Mouse (Mus musculus): ENCODE measurements around the gene Slbp. TPM values are rescaled to one million over a fixed set of nuclear protein-coding genes. Genes with fewer than 3 reads are reported as not detected.
A peak's percentile ranks its signal among the peaks of the same experiment; 100 is the strongest.

The Slbp gene
- polyA plus RNA-seq, 1 experiment from 2014 or later: 360 TPM

- H3K4me3 ChIP-seq (ENCODE audit: low read depth, low read length): peak overlapping the region; percentile 38
- no peak for DNase-seq (ENCODE audit: low spot score)
- peaks cover 16% of the 10 kb centered on the region; the same call in 1 of the 2 replicates for H3K4me1 ChIP-seq (ENCODE audit: control insufficient read depth, insufficient read depth, low read length)
Observed at GRCm38 (mm10) chr5:33695718-33696121, 43.3 kb upstream of the Slbp start.

GRCm38 (mm10) chr5:33694848-33695717, 42.7 kb upstream of the Slbp start:
- peak overlapping the region; percentile 87 for H3K4me2 ChIP-seq (ENCODE audit: low read depth, low read length)
- H3K9ac ChIP-seq (replicated peaks; ENCODE audit: low read length): peak overlapping the region; percentile 68
- H3K36me3 ChIP-seq (replicated peaks; ENCODE audit: control insufficient read depth, insufficient read depth, low read depth, low read length): no peaks in the 10 kb centered on the region
- peak; percentile 66 for DNase-seq (ENCODE audit: low spot score)
- H3K4me3 ChIP-seq (ENCODE audit: low read depth, low read length): peak overlapping the region; percentile 38
- WGBS: 2% methylated on average over 68 of the region's 71 CpGs
- peak overlapping the region; percentile 54 for H3K27ac ChIP-seq (replicated peaks; ENCODE audit: low read depth, low read length)
- peaks cover 14% of the 10 kb centered on the region; the same call in 1 of the 2 replicates for H3K4me1 ChIP-seq (ENCODE audit: control insufficient read depth, insufficient read depth, low read length)
- H3K27me3 ChIP-seq (ENCODE audit: control insufficient read depth, insufficient read depth, low read length): no peaks in the 10 kb centered on the region; the same call in 1 of the 2 replicates
- ATAC-seq (replicated peaks; ENCODE audit: insufficient number of reproducible peaks, low FRiP score, low TSS enrichment, low read depth): peak; percentile 74
- no peaks in the 10 kb centered on the region for H3K9me3 ChIP-seq (replicated peaks; ENCODE audit: control insufficient read depth, low read length)

More at GRCm38 (mm10) chr5:33695718-33696121, 43.3 kb upstream of the Slbp start:
- no peaks in the 10 kb centered on the region for H3K36me3 ChIP-seq (replicated peaks; ENCODE audit: control insufficient read depth, insufficient read depth, low read depth, low read length)
- no peaks in the 10 kb centered on the region for H3K9me3 ChIP-seq (replicated peaks; ENCODE audit: control insufficient read depth, low read length)
- ATAC-seq (replicated peaks; ENCODE audit: insufficient number of reproducible peaks, low FRiP score, low TSS enrichment, low read depth): peak; percentile 4; the same call in 1 of the 2 replicates
- H3K27ac ChIP-seq (replicated peaks; ENCODE audit: low read depth, low read length): peak overlapping the region; percentile 54
- peak overlapping the region; percentile 68 for H3K9ac ChIP-seq (replicated peaks; ENCODE audit: low read length)
- WGBS: 2% methylated on average over 24 of the region's 24 CpGs
- H3K4me2 ChIP-seq (ENCODE audit: low read depth, low read length): peak overlapping the region; percentile 87
- no peaks in the 10 kb centered on the region; the same call in 1 of the 2 replicates for H3K27me3 ChIP-seq (ENCODE audit: control insufficient read depth, insufficient read depth, low read length)

- Histone ChIP-seq H3K4me1 (ENCODE audit: control insufficient read depth, insufficient read depth, low read length) (peaks cover 11% of the 10 kb centered on the region; the same call in 1 of the 2 replicates), H3K27ac (replicated peaks; ENCODE audit: low read depth, low read length) (no peak overlapping the region), H3K4me2 (ENCODE audit: low read depth, low read length) (no peak overlapping the region), H3K9me3 (replicated peaks; ENCODE audit: control insufficient read depth, low read length) (no peaks in the 10 kb centered on the region), H3K9ac (replicated peaks; ENCODE audit: low read length) (no peak overlapping the region), H3K4me3 (ENCODE audit: low read depth, low read length) (no peak overlapping the region), H3K27me3 (ENCODE audit: control insufficient read depth, insufficient read depth, low read length) (no peaks in the 10 kb centered on the region; the same call in 1 of the 2 replicates), H3K36me3 (replicated peaks; ENCODE audit: control insufficient read depth, insufficient read depth, low read depth, low read length) (no peaks in the 10 kb centered on the region)
- ATAC-seq (replicated peaks; ENCODE audit: insufficient number of reproducible peaks, low FRiP score, low TSS enrichment, low read depth) (0 out of 2 replicates have a peak, but pooled peaks have one; percentile 1), DNase-seq (ENCODE audit: low spot score) (no peak)
- 45% methylated on average over 9 of the region's 9 CpGs for WGBS
Observed at GRCm38 (mm10) chr5:33694461-33694847, 42.1 kb upstream of the Slbp start.

GRCm38 (mm10) chr5:33692393-33692792, 40.0 kb upstream of the Slbp start:
- Histone ChIP-seq H3K27me3 (ENCODE audit: control insufficient read depth, insufficient read depth, low read length) (no peaks in the 10 kb centered on the region; the same call in 1 of the 2 replicates), H3K4me2 (ENCODE audit: low read depth, low read length) (peak overlapping the region; percentile 32), H3K27ac (replicated peaks; ENCODE audit: low read depth, low read length) (0 out of 2 replicates have a peak overlapping the region, but pooled peaks have one; percentile 39), H3K9ac (replicated peaks; ENCODE audit: low read length) (peak overlapping the region; percentile 46), H3K4me3 (ENCODE audit: low read depth, low read length) (no peak overlapping the region), H3K4me1 (ENCODE audit: control insufficient read depth, insufficient read depth, low read length) (peaks cover 11% of the 10 kb centered on the region; the same call in 1 of the 2 replicates), H3K36me3 (replicated peaks; ENCODE audit: control insufficient read depth, insufficient read depth, low read depth, low read length) (no peaks in the 10 kb centered on the region), H3K9me3 (replicated peaks; ENCODE audit: control insufficient read depth, low read length) (no peaks in the 10 kb centered on the region)
- 1% methylated on average over 24 of the region's 24 CpGs for WGBS
- DNase-seq (ENCODE audit: low spot score) (peak; percentile 74), ATAC-seq (replicated peaks; ENCODE audit: insufficient number of reproducible peaks, low FRiP score, low TSS enrichment, low read depth) (no peak)

GRCm38 (mm10) chr5:33689852-33690645, 37.7 kb upstream of the Slbp start:
- DNase-seq (ENCODE audit: low spot score) (no peak), ATAC-seq (replicated peaks; ENCODE audit: insufficient number of reproducible peaks, low FRiP score, low TSS enrichment, low read depth) (0 out of 2 replicates have a peak, but pooled peaks have one; percentile 2)
- WGBS: 87% methylated on average over 11 of the region's 11 CpGs
- H3K4me1 ChIP-seq (ENCODE audit: control insufficient read depth, insufficient read depth, low read length): peaks cover 7% of the 10 kb centered on the region; the same call in 1 of the 2 replicates
- H3K27me3 ChIP-seq (ENCODE audit: control insufficient read depth, insufficient read depth, low read length): no peaks in the 10 kb centered on the region
- H3K4me2 ChIP-seq (ENCODE audit: low read depth, low read length): no peak overlapping the region; the same call in 1 of the 2 replicates
- no peaks in the 10 kb centered on the region for H3K36me3 ChIP-seq (replicated peaks; ENCODE audit: control insufficient read depth, insufficient read depth, low read depth, low read length)
- no peak overlapping the region for H3K9ac ChIP-seq (replicated peaks; ENCODE audit: low read length)
- H3K27ac ChIP-seq (replicated peaks; ENCODE audit: low read depth, low read length): no peak overlapping the region
- H3K9me3 ChIP-seq (replicated peaks; ENCODE audit: control insufficient read depth, low read length): no peaks in the 10 kb centered on the region
- H3K4me3 ChIP-seq (ENCODE audit: low read depth, low read length): no peak overlapping the region

- DNase-seq (ENCODE audit: low spot score) (no peak), ATAC-seq (replicated peaks; ENCODE audit: insufficient number of reproducible peaks, low FRiP score, low TSS enrichment, low read depth) (peak; percentile 41; the same call in 1 of the 2 replicates)
- no peaks in the 10 kb centered on the region for H3K36me3 ChIP-seq (replicated peaks; ENCODE audit: control insufficient read depth, insufficient read depth, low read depth, low read length)
- no peaks in the 10 kb centered on the region for H3K27me3 ChIP-seq (ENCODE audit: control insufficient read depth, insufficient read depth, low read length)
- H3K4me2 ChIP-seq (ENCODE audit: low read depth, low read length): no peak overlapping the region
- no peak overlapping the region for H3K27ac ChIP-seq (replicated peaks; ENCODE audit: low read depth, low read length)
- H3K4me1 ChIP-seq (ENCODE audit: control insufficient read depth, insufficient read depth, low read length): peaks cover 7% of the 10 kb centered on the region; the same call in 1 of the 2 replicates
- 51% methylated on average over 19 of the region's 20 CpGs for WGBS
- peak overlapping the region; percentile 22; the same call in 1 of the 2 replicates for H3K9ac ChIP-seq (replicated peaks; ENCODE audit: low read length)
- no peak overlapping the region for H3K4me3 ChIP-seq (ENCODE audit: low read depth, low read length)
- no peaks in the 10 kb centered on the region for H3K9me3 ChIP-seq (replicated peaks; ENCODE audit: control insufficient read depth, low read length)
Observed at GRCm38 (mm10) chr5:33689221-33689844, 37.0 kb upstream of the Slbp start.

All from embryonic facial prominence, embryonic 11.5 days (tissue).